Mouse (Mus musculus) midbrain, embryonic 11.5 days (tissue): ENCODE measurements around the gene Msh5. TPM values are rescaled to one million over a fixed set of nuclear protein-coding genes. Genes with fewer than 3 reads are reported as not detected.

ENCODE experiments used
- ATAC-seq: fragments of 200-750 bp; cut with Nextera tagmentation; 2 replicates; pipeline ENCODE4 v1.8.0; 2017; ENCODE audit warnings: moderate TSS enrichment, moderate library complexity; ENCODE audit not compliant: low FRiP score
- DNase-seq: peaks from one replicate; pipeline ENCODE4 v3.0.0; 2015; ENCODE audit warnings: low spot score; ENCODE audit errors: missing footprints
- H3K27ac ChIP-seq: fragments of 300-500 bp; sonication (generic); 2 replicates; pipeline ENCODE4 v1.5.1; 2014; ENCODE audit warnings: low read depth, low read length
- H3K27me3 ChIP-seq: fragments of 300-500 bp; sonication (generic); 2 replicates; pipeline ENCODE4 v1.6.1; 2014; ENCODE audit warnings: mild to moderate bottlenecking, low read length, moderate library complexity, mixed read lengths; ENCODE audit not compliant: control insufficient read depth, insufficient read depth
- H3K36me3 ChIP-seq: fragments of 300-500 bp; sonication (generic); 2 replicates; pipeline ENCODE4 v1.6.1; 2014; ENCODE audit warnings: mild to moderate bottlenecking, low read length, moderate library complexity, mixed read lengths; ENCODE audit not compliant: control insufficient read depth, insufficient read depth
- H3K4me1 ChIP-seq: fragments of 300-500 bp; sonication (generic); 2 replicates; pipeline ENCODE4 v1.6.1; 2014; ENCODE audit warnings: low read length; ENCODE audit not compliant: control insufficient read depth, insufficient read depth
- H3K4me2 ChIP-seq: fragments of 300-500 bp; sonication (generic); 2 replicates; pipeline ENCODE4 v1.6.1; 2014; ENCODE audit warnings: mild to moderate bottlenecking, moderate library complexity
- H3K4me3 ChIP-seq: fragments of 300-500 bp; sonication (generic); 2 replicates; pipeline ENCODE4 v1.5.1; 2014; ENCODE audit warnings: low read depth, low read length
- H3K9ac ChIP-seq: fragments of 300-500 bp; sonication (generic); 2 replicates; pipeline ENCODE4 v1.6.1; 2014; ENCODE audit warnings: low read length
- H3K9me3 ChIP-seq: fragments of 300-500 bp; sonication (generic); 2 replicates; pipeline ENCODE4 v1.6.1; 2016; ENCODE audit warnings: low read length; ENCODE audit not compliant: control insufficient read depth
- WGBS: fragments of 180-500 bp; shearing (Covaris S2); extraction: QIAGEN DNeasy Blood & Tissue Kit; methylation state at CpG from one replicate; pipeline ENCODE4 v1.1.7; 2014; 5-methylcytosine and 5-hydroxymethylcytosine counted together
- polyA plus RNA-seq: library from polyadenylated mRNA; unstranded; fragments of >200 nt; fragmentation: Nextera tagmentation; extraction: Ambion mirVana; gene quantifications from 2 replicates; pipeline ENCODE4 v1.2.1, GENCODE M21; 2014

Gene Msh5
- polyA plus RNA-seq, 1 experiment from 2014 or later, result 5.2 TPM

- Histone ChIP-seq H3K9me3 (no peaks in the 10 kb centered on the region), H3K27me3 (no peaks in the 10 kb centered on the region), H3K9ac (no peak overlapping the region), H3K36me3 (no peaks in the 10 kb centered on the region), H3K4me1 (no peaks in the 10 kb centered on the region), H3K27ac (no peak overlapping the region), H3K4me2 (no peak overlapping the region), H3K4me3 (no peak overlapping the region)
- WGBS, result 83% methylated on average over 3 of the region's 3 CpGs
- no peak for ATAC-seq
- no peak for DNase-seq
Measured at GRCm38 (mm10) chr17:35083929-35084497, 37.5 kb upstream of the Msh5 start.

- Histone ChIP-seq H3K4me1 (no peaks in the 10 kb centered on the region), H3K27me3 (no peaks in the 10 kb centered on the region), H3K27ac (no peak overlapping the region), H3K36me3 (no peaks in the 10 kb centered on the region), H3K9ac (no peak overlapping the region), H3K4me3 (no peak overlapping the region), H3K9me3 (no peaks in the 10 kb centered on the region), H3K4me2 (no peak overlapping the region)
- DNase-seq (no peak), ATAC-seq (no peak)
- 88% methylated on average over 16 of the region's 16 CpGs for WGBS
Measured at GRCm38 (mm10) chr17:35082841-35083576, 36.5 kb upstream of the Msh5 start.

GRCm38 (mm10) chr17:35080710-35081109, 34.2 kb upstream of the Msh5 start:
- no peak for DNase-seq
- WGBS, result 74% methylated on average over 4 of the region's 4 CpGs

GRCm38 (mm10) chr17:35080248-35080647, 33.7 kb upstream of the Msh5 start:
- no peak overlapping the region for H3K4me3 ChIP-seq
- no peaks in the 10 kb centered on the region for H3K36me3 ChIP-seq
- 64% methylated on average over 6 of the region's 6 CpGs for WGBS
- DNase-seq (no peak), ATAC-seq (no peak)
- H3K4me2 ChIP-seq, result no peak overlapping the region
- H3K9ac ChIP-seq, result no peak overlapping the region
- H3K4me1 ChIP-seq, result peaks cover 11% of the 10 kb centered on the region; the same call in 1 of the 2 replicates
- H3K9me3 ChIP-seq, result no peaks in the 10 kb centered on the region; the same call in 1 of the 2 replicates
- no peak overlapping the region for H3K27ac ChIP-seq
- H3K27me3 ChIP-seq, result no peaks in the 10 kb centered on the region

More at GRCm38 (mm10) chr17:35080710-35081109, 34.2 kb upstream of the Msh5 start:
- H3K27me3 ChIP-seq, result no peaks in the 10 kb centered on the region
- no peak overlapping the region for H3K4me3 ChIP-seq
- no peak overlapping the region for H3K9ac ChIP-seq
- ATAC-seq, result no peak
- no peaks in the 10 kb centered on the region for H3K9me3 ChIP-seq
- no peak overlapping the region for H3K27ac ChIP-seq
- H3K36me3 ChIP-seq, result no peaks in the 10 kb centered on the region
- H3K4me2 ChIP-seq, result no peak overlapping the region
- H3K4me1 ChIP-seq, result peaks cover 11% of the 10 kb centered on the region; the same call in 1 of the 2 replicates

GRCm38 (mm10) chr17:35079778-35080177, 33.2 kb upstream of the Msh5 start:
- Histone ChIP-seq H3K9ac (no peak overlapping the region), H3K27ac (no peak overlapping the region), H3K36me3 (no peaks in the 10 kb centered on the region), H3K4me2 (no peak overlapping the region), H3K27me3 (no peaks in the 10 kb centered on the region), H3K4me1 (peaks cover 11% of the 10 kb centered on the region; the same call in 1 of the 2 replicates), H3K4me3 (no peak overlapping the region), H3K9me3 (no peaks in the 10 kb centered on the region; the same call in 1 of the 2 replicates)
- 77% methylated on average over 9 of the region's 9 CpGs for WGBS
- ATAC-seq (no peak), DNase-seq (no peak)

- peak; percentile 90 for DNase-seq
- H3K27me3 ChIP-seq, result no peaks in the 10 kb centered on the region
- 0 out of 2 replicates have a peak, but pooled peaks have one; percentile 33 for ATAC-seq
- H3K36me3 ChIP-seq, result no peaks in the 10 kb centered on the region
- no peaks in the 10 kb centered on the region; the same call in 1 of the 2 replicates for H3K9me3 ChIP-seq
- peaks cover 11% of the 10 kb centered on the region; the same call in 1 of the 2 replicates for H3K4me1 ChIP-seq
- H3K4me2 ChIP-seq, result peak within 1 kb of the TSS; percentile 46
- H3K27ac ChIP-seq, result no peak within 1 kb of the TSS
- H3K4me3 ChIP-seq, result peak within 1 kb of the TSS; percentile 18; the same call in 1 of the 2 replicates
- WGBS, result 12% methylated on average over 12 of the region's 14 CpGs
- H3K9ac ChIP-seq, result peak within 1 kb of the TSS; percentile 65
Measured at GRCm38 (mm10) chr17:35077786-35078233, 31.3 kb upstream of the Msh5 start, which contains the start of gene Ly6g6d. Gene Ly6g6d, minus strand, starts transcription at chr17:35078065.

- Histone ChIP-seq H3K9ac (peak overlapping the region; percentile 65), H3K27me3 (no peaks in the 10 kb centered on the region), H3K4me1 (peaks cover 11% of the 10 kb centered on the region; the same call in 1 of the 2 replicates), H3K4me3 (no peak overlapping the region), H3K27ac (no peak overlapping the region), H3K36me3 (no peaks in the 10 kb centered on the region), H3K9me3 (no peaks in the 10 kb centered on the region; the same call in 1 of the 2 replicates), H3K4me2 (peak overlapping the region; percentile 46)
- ATAC-seq (no peak), DNase-seq (no peak)
- WGBS, result 47% methylated on average over 2 of the region's 2 CpGs
Measured at GRCm38 (mm10) chr17:35077285-35077684, 30.7 kb upstream of the Msh5 start.

- DNase-seq, result peak; percentile 81
- peak within 1 kb of the TSS; percentile 46 for H3K4me2 ChIP-seq
- 33% methylated on average over 10 of the region's 10 CpGs for WGBS
- H3K9ac ChIP-seq, result peak within 1 kb of the TSS; percentile 65
- no peak for ATAC-seq
- no peak within 1 kb of the TSS for H3K27ac ChIP-seq
- peaks cover 11% of the 10 kb centered on the region; the same call in 1 of the 2 replicates for H3K4me1 ChIP-seq
- no peaks in the 10 kb centered on the region for H3K36me3 ChIP-seq
- peak within 1 kb of the TSS; percentile 18; the same call in 1 of the 2 replicates for H3K4me3 ChIP-seq
- H3K9me3 ChIP-seq, result no peaks in the 10 kb centered on the region; the same call in 1 of the 2 replicates
- no peaks in the 10 kb centered on the region for H3K27me3 ChIP-seq
Measured at GRCm38 (mm10) chr17:35076507-35077176, 30.1 kb upstream of the Msh5 start, which contains the start of gene Ly6g6e. Gene Ly6g6e, plus strand, starts transcription at chr17:35076902.
